Mouse (Mus musculus): ENCODE results near the gene Abcc5.
A peak's percentile ranks its signal among the peaks of the same experiment; 100 is the strongest.
"Not testable (repeated sequence)": the region's sequence is repeated elsewhere in the genome, so short reads cannot be mapped to it uniquely, and the experiment has no call there.

The Abcc5 gene

GRCm38 (mm10) chr16:20422938-20423730 lies 3.1 kb downstream of the Abcc5 start:
- DNase-seq: no peak

GRCm38 (mm10) chr16:20418054-20418453 lies 8.1 kb downstream of the Abcc5 start:
- no peak for DNase-seq

- DNase-seq: no peak
These were observed 9.9 kb downstream of the Abcc5 start for GRCm38 (mm10) chr16:20416262-20416661.

GRCm38 (mm10) chr16:20415804-20416203 lies 10.4 kb downstream of the Abcc5 start:
- peak; percentile 14 for DNase-seq

GRCm38 (mm10) chr16:20415211-20415610 lies 11.0 kb downstream of the Abcc5 start:
- no peak for DNase-seq

- no peak for DNase-seq
These were observed 12.3 kb downstream of the Abcc5 start for GRCm38 (mm10) chr16:20413870-20414331.

- DNase-seq: no peak
These were observed 14.1 kb downstream of the Abcc5 start for GRCm38 (mm10) chr16:20411958-20412570.

- DNase-seq: no peak
These were observed 20.9 kb downstream of the Abcc5 start for GRCm38 (mm10) chr16:20405335-20405734.

GRCm38 (mm10) chr16:20403327-20403726 lies 22.9 kb downstream of the Abcc5 start:
- no peak for DNase-seq

- no peak for DNase-seq
These were observed 24.6 kb downstream of the Abcc5 start for GRCm38 (mm10) chr16:20401592-20401991.

- no peak for DNase-seq
These were observed 25.2 kb downstream of the Abcc5 start for GRCm38 (mm10) chr16:20400707-20401591.

- no peak for DNase-seq
These were observed 29.3 kb downstream of the Abcc5 start for GRCm38 (mm10) chr16:20396851-20397250.

- no peak for DNase-seq
These were observed 30.8 kb downstream of the Abcc5 start for GRCm38 (mm10) chr16:20395216-20395907.

- no peak for DNase-seq
These were observed 34.4 kb downstream of the Abcc5 start for GRCm38 (mm10) chr16:20391753-20392152.

GRCm38 (mm10) chr16:20390233-20390632 lies 36.0 kb downstream of the Abcc5 start:
- DNase-seq: no peak

- peak; percentile 27 for DNase-seq
These were observed 45.2 kb downstream of the Abcc5 start for GRCm38 (mm10) chr16:20381031-20381430.

GRCm38 (mm10) chr16:20375341-20375740 lies 50.9 kb downstream of the Abcc5 start:
- DNase-seq: no peak

GRCm38 (mm10) chr16:20371731-20372130 lies 54.5 kb downstream of the Abcc5 start:
- DNase-seq: no peak

GRCm38 (mm10) chr16:20368221-20368620 lies 58.0 kb downstream of the Abcc5 start:
- no peak for DNase-seq

GRCm38 (mm10) chr16:20362121-20362520 lies 64.1 kb downstream of the Abcc5 start:
- DNase-seq: no peak

- not testable (repeated sequence) for DNase-seq
These were observed 64.7 kb downstream of the Abcc5 start for GRCm38 (mm10) chr16:20361496-20361895.

GRCm38 (mm10) chr16:20359643-20360295 lies 66.4 kb downstream of the Abcc5 start:
- DNase-seq: no peak

All from kidney, postnatal 14 days (tissue).